ENCODE assay signal across 21 mouse cellular contexts in genomic region chr14:49492506-49492905, GRCm38 (mm10). TPM values are rescaled to one million over a fixed set of nuclear protein-coding genes. Genes with fewer than 3 reads are reported as not detected.
"Had no signal": no experiment of that assay in that cellular context is flagged by ENCODE, and none has a peak within 500 bp of the region (broad histone marks: within the 10 kb centered on the region; RNA-seq: fewer than 3 reads in every experiment).

No protein-coding gene starts in this region.

- H3K4me3 ChIP-seq: lung, embryonic 15.5 days; megakaryocyte, embryonic 14.5 days; midbrain, embryonic 13.5 days; midbrain, embryonic 15.5 days; neural tube, embryonic 12.5 days had no signal

- H3K36me3 ChIP-seq: lung, embryonic 15.5 days; midbrain, embryonic 13.5 days; midbrain, embryonic 15.5 days; neural tube, embryonic 12.5 days had no signal

- H3K4me1 ChIP-seq: lung, embryonic 15.5 days; megakaryocyte, embryonic 14.5 days; midbrain, embryonic 13.5 days; midbrain, embryonic 15.5 days; neural tube, embryonic 12.5 days had no signal

- H3K9ac ChIP-seq: liver, postnatal 0 days; lung, embryonic 15.5 days; midbrain, embryonic 13.5 days; midbrain, embryonic 15.5 days; neural tube, embryonic 12.5 days had no signal

- H3K4me2 ChIP-seq: lung, embryonic 15.5 days; midbrain, embryonic 11.5 days; midbrain, embryonic 13.5 days; midbrain, embryonic 15.5 days; neural tube, embryonic 12.5 days had no signal

- H3K9me3 ChIP-seq: lung, embryonic 15.5 days; midbrain, embryonic 13.5 days; midbrain, embryonic 15.5 days; neural tube, embryonic 12.5 days had no signal

- H3K27ac ChIP-seq: lung, embryonic 15.5 days; macrophage; midbrain, embryonic 13.5 days; midbrain, embryonic 15.5 days; neural tube, embryonic 12.5 days had no signal

- ATAC-seq: liver, postnatal 0 days; lung, postnatal 0 days; midbrain, embryonic 13.5 days; midbrain, embryonic 15.5 days had no signal

- DNase-seq: liver, postnatal 0 days; lung, adult 2 months; lung, postnatal 14 days; lung, postnatal 36 days; spleen, adult 18-20 months; thymus, adult 18-20 months; thymus, postnatal 25 days; thymus, postnatal 4 days had no signal

- H3K27me3 ChIP-seq: lung, embryonic 15.5 days; megakaryocyte, embryonic 14.5 days; midbrain, embryonic 13.5 days; midbrain, embryonic 15.5 days; neural tube, embryonic 12.5 days had no signal

RNA-seq across cellular contexts. Expression of gene Slc35f4, which starts 33.3 kb away (rescaled TPM):
- total RNA-seq: megakaryocyte progenitor cell, adult 5-6 weeks; monocyte, adult 5-6 weeks; neutrophil, adult 5-6 weeks had no signal
- polyA plus RNA-seq: liver, postnatal 0 days; lung, adult 2 months; lung, embryonic 15.5 days; lung, postnatal 0 days; macrophage; small intestine, adult 2 months; urinary bladder, adult 2 months had no signal
